Mouse (Mus musculus): ENCODE measurements around the gene Hcrtr1. TPM values are rescaled to one million over a fixed set of nuclear protein-coding genes. Genes with fewer than 3 reads are reported as not detected.
A peak's percentile ranks its signal among the peaks of the same experiment; 100 is the strongest.

Gene Hcrtr1
- polyA plus RNA-seq, 1 experiment = 18.8 TPM

GRCm38 (mm10) chr4:130167814-130168213 is 28.7 kb upstream of the Hcrtr1 start:
- DNase-seq (ENCODE audit: low spot score) = no peak

DNA sequence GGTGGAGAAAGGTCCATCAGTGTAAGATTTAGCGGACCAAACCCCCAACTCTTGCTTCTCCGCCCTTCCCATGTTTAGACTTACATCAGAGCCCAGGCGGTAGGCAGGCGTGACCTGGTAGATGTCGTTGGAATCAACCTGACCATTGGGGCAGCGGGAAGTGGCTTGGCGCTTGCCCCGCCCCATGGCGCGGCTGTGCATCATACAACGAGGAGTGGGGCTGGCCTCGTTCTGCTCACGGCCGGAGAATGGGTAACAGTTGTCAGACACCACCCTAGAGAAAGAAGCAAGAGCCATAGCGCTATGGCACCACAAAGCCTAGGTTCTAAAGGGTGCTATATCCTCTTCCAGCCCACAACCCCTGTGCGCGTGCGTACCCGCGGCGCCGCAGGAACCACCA is 28.2 kb upstream of the Hcrtr1 start:
- no peak for DNase-seq (ENCODE audit: low spot score)

- DNase-seq (ENCODE audit: low spot score) = no peak
Observed at GRCm38 (mm10) chr4:130166592-130166991, 27.4 kb upstream of the Hcrtr1 start.

DNA sequence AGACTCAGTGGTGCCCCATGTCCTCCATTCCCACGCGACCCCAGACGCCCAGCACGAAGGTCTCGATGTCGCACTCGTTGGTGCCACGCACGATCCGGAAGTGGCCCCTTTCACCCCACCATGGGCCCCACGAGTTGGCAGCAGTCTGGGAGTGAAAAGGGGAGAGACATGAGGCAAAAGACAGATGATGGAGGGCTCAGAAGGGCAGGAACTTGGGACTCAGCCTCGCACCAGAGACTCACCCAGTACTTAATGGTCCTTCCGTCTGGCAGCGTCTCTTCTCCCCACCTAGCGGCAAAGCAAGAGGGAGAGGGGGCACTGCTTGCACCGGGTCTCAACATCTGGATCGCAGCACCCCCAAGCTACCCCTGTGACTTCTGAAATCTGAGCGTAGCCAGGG is 26.9 kb upstream of the Hcrtr1 start:
- DNase-seq (ENCODE audit: low spot score) = no peak

DNA sequence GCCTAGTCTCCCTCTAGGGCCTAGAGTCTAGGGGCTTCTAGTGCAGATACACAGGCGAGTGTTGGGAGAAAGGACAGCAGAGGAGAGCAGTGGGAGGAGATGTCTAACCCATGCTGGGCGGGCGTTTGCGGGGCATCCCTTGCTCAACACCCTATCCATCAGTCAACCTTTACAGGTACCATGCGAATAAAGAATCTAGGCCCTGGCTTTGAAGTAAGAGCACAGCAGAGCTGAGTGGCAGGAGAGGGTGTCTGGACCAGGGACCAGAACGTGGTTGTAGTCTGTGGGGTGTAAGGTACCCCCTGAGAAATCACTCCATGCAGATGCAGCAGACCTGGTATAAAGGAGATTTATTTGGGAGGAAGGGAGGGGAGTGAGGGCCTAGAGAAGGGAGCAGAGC is 25.0 kb upstream of the Hcrtr1 start:
- no peak for DNase-seq (ENCODE audit: low spot score)

- DNase-seq (ENCODE audit: low spot score) = peak; percentile 53
Observed at GRCm38 (mm10) chr4:130163391-130163861, 24.3 kb upstream of the Hcrtr1 start.

DNA sequence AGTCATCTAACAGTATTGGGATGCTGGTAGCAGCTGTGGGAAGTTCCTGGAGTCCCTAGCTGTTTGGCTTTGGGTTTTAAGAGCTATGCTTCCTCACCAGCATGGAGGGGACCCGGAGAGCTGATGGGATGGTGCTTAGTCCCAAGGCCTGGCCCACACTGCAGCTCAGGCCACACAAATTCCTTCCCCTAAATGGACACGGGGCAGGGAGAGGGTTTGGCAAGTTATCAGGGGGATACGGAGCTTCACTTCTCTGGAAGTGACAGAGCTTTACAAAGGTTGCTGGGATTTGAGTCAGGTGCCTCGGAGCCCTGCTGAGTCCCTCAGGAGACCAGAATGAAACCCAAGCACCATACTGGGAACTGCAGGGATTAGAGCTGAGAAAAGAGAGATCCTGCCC is 22.2 kb upstream of the Hcrtr1 start:
- no peak for DNase-seq (ENCODE audit: low spot score)

DNA sequence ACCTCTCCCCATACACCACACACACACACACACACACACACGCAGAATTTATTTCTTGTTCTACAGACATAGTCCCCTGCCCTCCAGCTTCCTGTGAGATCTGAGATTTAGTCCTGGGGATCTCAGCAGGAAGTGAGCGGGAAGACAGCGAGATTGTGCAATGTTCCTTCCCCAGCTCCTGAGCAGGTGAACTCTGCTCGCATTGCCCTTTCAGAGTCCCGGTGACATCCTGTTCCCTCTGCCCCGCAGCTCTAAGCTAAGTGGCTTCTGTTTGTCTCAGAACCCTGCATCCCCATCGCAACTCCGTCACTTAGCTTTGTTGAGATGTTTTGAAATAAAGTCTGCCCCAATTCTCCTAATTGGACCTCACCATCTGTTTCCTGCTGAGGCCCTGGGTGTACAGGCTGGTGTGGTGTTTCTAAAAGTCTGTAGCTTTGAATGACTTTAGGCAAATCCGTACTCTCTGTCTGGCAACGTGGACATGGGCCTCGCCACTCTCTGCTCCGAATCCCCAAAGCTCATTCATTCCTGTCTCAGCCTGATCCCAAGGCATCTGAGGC is 17.7 kb upstream of the Hcrtr1 start:
- no peak for DNase-seq (ENCODE audit: low spot score)

DNA sequence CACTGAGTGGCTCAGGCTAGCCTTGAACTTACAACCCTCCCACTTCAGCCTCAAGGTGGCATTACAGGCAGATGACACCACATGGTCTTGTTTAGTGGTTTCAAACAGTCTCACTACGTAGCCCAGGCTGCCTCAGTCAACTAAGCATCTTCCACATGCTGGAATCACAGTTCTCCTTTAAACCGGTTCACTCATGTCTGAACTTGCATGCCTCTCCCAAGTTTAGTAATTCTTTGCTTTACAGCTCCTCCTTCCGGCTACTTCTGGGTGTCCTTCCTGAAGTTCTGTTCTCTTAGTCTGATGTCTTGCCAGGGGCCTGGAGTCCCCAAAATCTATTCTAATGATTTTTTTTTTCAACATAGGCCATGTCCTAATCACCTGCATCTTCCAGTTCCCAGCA is 15.1 kb upstream of the Hcrtr1 start:
- DNase-seq (ENCODE audit: low spot score) = no peak

DNA sequence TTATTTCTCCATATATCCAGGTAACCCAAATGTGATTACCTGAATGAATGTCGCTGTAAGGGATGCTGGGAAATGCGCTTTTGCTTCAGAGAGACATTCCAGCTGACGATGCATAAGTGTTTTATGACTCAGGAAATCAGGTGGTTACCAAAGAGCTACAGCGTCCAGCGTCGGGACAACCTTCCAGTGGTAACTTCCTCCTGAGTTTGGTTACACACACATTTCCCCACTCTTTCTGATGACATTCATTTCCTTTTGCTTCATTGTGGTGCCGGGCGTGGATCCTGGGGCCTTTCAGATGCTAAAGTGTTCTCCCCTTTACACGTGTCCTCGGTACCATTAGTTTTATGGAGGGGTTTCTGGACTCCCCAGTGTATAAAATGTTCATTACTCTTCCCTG is 9.2 kb upstream of the Hcrtr1 start:
- no peak for DNase-seq (ENCODE audit: low spot score)

- no peak for DNase-seq (ENCODE audit: low spot score)
Observed at GRCm38 (mm10) chr4:130141786-130142185, 2.6 kb upstream of the Hcrtr1 start.

DNA sequence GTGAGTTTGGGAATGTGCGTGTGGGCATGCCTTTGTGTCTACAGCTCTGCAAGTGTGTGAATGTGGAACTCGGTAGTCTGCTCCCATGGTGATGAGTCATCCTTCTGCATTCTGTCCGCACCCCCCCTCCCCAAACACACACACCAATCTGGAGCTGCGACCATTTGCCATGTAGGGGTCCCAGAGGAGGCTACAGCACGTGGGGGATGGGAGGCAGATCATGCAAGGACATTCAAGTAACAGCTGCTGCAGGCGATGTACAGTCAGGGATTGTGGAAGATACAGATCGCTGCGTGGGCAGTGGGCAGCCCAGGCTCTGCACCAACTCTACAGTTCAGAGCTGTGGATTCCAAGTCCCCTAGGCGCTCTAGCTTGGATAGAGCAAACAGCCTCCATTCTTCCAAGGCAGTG is 1.8 kb upstream of the Hcrtr1 start:
- no peak for DNase-seq (ENCODE audit: low spot score)

- peak; percentile 81 for DNase-seq (ENCODE audit: low spot score)
Observed at GRCm38 (mm10) chr4:130138441-130139213, 532 bp downstream of the Hcrtr1 start.

- no peak for DNase-seq (ENCODE audit: low spot score)
Observed at GRCm38 (mm10) chr4:130133399-130133798, 5.8 kb downstream of the Hcrtr1 start.

DNA sequence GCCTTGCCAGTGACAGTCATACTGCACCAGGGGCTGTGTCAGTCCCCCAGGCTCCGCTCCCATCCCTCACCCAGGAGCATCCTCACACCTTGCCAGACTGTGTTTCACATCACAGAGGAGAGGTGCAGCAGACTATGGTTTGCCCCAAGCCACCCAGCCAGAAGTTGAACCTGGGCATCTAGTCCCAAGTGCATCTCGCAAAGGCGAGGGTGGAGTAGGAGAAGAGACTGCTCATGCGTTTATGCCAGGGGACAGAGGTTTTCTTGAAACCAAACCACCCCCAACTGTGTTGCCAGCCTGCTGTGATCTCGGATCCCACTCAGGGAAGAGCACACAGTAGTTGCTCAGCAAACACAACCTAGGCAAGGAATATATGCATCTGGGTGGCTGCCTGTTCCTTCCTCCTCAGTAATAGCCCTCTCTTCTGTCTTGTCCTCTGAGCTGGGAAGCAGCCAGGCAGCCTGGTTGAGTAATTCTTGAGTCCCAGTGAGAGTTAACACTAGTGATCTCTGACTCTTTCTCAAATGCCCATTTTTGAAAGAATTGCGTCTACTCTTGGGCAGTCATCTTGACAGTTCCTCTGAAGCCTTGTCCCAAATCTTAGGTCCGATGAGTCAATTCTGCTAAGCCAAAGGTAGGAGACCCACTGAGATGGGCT is 7.6 kb downstream of the Hcrtr1 start:
- DNase-seq (ENCODE audit: low spot score) = no peak

GRCm38 (mm10) chr4:130130641-130131350 is 8.4 kb downstream of the Hcrtr1 start:
- DNase-seq (ENCODE audit: low spot score) = no peak

- DNase-seq (ENCODE audit: low spot score) = no peak
Observed at GRCm38 (mm10) chr4:130130082-130130481, 9.1 kb downstream of the Hcrtr1 start.

DNA sequence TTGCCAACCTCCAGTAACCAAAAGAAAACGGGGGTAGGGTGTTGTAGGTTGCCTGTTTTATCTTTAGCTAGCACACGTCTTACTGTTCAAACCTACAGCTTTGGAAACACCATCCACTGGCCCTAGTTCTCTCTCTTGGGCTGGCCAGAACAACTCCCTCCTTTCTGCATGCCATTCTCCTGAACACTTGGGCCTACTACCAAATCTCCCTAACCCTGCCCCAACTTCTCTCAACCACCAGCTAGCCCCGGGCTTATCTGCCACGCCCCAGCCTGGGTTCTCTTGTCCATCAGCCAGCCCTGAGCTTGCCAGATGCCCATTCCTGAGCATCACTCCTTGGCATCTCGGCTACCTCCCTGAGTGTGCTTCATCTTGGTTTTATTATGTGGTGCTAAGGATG is 10.3 kb downstream of the Hcrtr1 start:
- no peak for DNase-seq (ENCODE audit: low spot score)

DNA sequence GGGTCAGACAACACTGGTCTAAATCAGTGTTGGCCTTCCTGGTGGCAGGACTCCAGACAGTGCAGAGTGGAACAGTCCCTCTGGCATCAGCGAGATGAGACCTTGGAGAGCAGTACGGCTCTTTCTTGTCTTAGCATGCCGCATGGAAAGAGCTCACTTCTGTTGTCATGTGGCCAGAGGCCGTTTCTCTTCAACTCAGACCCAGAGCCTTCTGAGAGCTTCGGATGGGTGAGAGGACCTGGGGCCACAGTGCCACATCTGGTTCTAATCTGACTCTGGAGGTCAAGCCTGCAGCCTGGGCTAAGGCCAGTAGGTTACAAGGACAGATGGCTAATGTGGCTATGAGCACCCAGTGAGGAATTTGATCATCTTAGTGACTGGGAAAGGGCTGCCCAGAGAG is 13.2 kb downstream of the Hcrtr1 start:
- no peak for DNase-seq (ENCODE audit: low spot score)

- DNase-seq (ENCODE audit: low spot score) = no peak
Observed at GRCm38 (mm10) chr4:130125164-130125563, 14.0 kb downstream of the Hcrtr1 start.

DNA sequence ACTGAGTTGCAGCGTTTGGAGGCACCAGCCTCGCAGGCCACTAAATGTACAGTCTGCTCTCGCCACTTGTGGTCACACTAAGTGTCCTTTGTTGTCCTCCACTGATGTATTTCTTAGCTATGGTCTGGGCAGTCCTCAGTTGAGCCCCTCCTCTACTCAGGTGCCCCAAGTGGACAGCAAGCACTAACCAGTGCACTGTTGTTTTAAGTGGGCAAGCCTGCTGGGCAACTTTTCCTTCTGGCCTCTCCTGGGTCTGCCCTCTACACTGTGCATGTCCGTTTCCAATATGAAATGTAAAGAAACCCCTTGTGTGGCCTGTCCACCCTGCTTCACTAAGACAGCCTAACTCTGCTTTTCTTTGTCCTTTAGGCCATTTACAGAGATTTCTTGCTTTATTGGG is 15.0 kb downstream of the Hcrtr1 start:
- no peak for DNase-seq (ENCODE audit: low spot score)

- DNase-seq (ENCODE audit: low spot score) = no peak
Observed at GRCm38 (mm10) chr4:130123020-130123419, 16.1 kb downstream of the Hcrtr1 start.
